Mouse (Mus musculus): ENCODE results near the gene Fam71b. TPM values are rescaled to one million over a fixed set of nuclear protein-coding genes. Genes with fewer than 3 reads are reported as not detected.

Gene Fam71b
- polyA plus RNA-seq (2017; shearing (Covaris generic)), result not detected

DNA sequence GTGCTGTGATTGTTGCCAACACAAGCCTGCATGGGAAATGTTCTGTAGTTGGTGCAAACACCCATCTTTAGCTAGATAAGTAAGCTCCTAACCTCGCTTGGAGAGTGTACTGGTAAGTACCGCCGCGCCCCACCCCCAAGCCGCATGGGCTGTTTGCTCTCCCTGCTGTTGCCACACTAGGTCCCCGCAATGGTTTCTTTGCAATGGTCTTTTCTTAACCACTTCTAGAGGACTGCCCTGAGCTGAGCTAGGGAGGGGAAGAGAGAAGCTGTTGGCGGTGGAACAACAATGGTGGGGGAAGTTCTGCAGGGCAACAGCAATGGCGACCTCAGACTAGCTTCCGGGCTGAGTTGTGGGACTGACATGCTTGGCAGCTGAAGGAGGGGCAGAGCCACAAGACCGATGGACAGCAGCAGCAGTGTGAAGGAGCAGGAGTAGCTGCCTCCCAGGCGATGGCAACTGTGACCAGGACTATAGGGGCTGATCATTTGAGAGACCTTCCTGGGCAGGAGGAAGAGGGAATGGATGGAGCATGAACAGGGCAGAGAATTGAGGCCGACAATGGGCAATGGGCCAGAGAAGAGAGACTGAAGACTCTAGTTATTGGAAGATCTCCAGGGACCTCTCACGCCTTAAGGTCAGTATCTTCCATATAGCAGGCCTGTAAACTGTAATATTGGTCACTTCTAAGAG is at the start of gene Fam71b:
Fam71b (plus strand) TSS at position 393 of the 693 bp plus-strand sequence.
- no peak for ATAC-seq

DNA sequence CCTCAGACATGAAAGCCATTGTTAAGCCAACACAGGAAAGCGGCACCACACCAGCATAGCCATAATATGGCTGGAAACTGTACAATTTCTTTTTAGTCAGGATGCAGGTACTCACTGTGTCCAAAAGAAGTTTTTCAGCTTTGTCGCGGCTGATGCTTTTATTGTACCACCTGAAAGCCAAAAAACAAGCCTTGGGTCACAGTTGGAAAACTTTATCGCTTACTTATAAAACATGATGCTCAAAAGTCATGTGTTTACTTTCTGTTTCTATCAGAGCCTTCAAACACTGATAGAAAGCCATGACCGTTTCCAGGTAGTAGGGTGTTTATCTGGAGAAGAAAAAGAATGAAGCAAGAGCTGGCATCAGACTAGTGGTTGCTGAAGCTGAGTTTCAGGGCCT is 48.6 kb upstream of the Fam71b start:
- ATAC-seq, result no peak

DNA sequence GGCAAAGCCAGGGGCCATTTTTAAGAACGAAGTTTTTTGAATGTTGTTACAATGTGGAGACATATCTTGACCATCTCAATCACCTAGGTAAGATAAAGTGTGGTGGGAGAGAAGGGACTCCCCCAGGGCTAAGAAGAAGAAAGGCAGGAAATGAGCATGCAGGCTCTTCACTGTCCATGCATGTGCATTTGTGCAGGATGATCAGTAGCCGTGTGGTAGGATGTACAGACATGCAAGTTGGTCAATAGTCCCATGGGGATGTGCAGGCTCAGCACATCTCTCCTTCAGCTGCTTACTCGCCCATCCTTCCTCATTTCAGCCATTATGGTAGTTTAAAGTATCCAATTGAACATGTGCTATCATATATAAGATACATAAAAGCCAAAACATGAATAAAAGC is 47.9 kb upstream of the Fam71b start:
- ATAC-seq, result peak; percentile 33

DNA sequence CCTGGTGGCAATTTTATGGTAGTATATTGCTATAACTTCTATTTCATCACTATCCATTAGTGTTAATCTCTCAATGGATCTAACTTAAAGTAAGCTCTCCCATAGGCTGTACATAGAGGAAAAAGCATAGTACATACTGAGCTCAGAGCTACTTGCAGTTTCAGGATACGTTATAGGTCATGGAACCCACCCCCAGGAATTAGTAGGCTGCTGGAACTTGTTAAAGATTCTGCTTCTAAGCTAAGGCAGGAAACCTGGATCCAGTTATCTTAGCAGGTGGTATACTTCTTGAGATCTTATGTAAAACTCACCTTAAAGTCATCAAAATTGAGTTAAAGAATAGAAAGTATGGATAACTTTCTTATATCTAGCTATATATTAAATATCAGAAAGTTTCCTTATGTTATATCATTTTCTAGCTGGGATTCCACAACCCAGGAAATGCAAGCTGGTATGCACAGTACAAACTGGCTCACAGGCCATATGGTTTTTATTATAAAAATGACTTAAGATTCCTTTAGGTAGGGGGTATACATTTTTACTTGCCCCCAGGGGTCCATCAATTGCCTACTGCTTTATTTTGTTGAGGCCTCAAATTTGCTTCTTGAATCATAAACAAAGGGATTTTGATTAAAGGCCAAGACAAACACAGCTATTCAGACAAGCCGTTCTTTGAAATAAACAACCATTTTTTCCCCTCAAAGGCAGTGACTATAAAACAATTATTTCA is 46.5 kb upstream of the Fam71b start:
- no peak for ATAC-seq

GRCm38 (mm10) chr11:46358369-46358768 is 38.0 kb upstream of the Fam71b start:
- ATAC-seq, result no peak

- ATAC-seq, result no peak
Observed at GRCm38 (mm10) chr11:46360991-46361665, 35.2 kb upstream of the Fam71b start.

GRCm38 (mm10) chr11:46362061-46363022 is 34.0 kb upstream of the Fam71b start:
- peak; percentile 64 for ATAC-seq

- ATAC-seq, result no peak
Observed at GRCm38 (mm10) chr11:46363864-46364263, 32.5 kb upstream of the Fam71b start.

DNA sequence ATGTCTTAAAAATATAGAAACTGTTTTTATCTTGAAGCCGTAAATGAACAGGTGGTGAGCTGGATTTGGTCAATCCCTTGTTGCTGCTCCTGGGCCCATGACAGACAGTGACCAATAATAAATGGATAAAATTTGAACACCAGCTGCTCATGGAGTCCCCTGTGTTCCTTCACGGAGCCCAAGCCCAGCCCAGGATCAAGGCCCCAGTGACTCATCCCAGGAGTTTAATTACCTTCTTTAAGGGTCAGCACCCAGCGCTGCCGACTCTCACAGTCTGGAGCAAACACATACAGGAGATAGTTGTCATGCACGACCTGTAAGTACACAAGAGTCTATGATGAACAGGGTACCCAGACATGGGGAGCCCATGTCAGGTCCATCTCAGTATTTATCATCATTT is 30.6 kb upstream of the Fam71b start:
- no peak for ATAC-seq

- no peak for ATAC-seq
Observed at GRCm38 (mm10) chr11:46366357-46366756, 30.0 kb upstream of the Fam71b start.

DNA sequence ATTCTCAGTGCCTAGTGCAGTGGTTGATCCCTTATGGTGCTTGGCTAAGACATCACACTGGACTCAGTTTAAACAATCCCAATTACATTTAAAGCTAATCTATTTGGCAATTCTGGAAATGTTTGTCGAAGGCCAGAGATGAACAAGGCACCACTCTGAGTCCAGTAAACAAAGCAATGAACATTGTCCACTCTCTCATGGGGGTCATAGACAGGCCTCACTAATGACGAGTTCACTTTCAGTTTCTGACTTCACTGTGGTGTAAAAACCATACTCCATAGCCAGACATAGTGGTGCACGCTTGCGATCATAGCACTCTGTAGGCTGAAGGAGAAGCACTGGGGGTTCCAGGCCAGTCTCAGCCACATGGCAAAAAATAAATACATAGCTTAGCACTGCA is 25.9 kb upstream of the Fam71b start:
- ATAC-seq, result no peak

- ATAC-seq, result no peak
Observed at GRCm38 (mm10) chr11:46371250-46371649, 25.1 kb upstream of the Fam71b start.

- ATAC-seq, result peak; percentile 52
Observed at GRCm38 (mm10) chr11:46372331-46372953, 23.9 kb upstream of the Fam71b start.

DNA sequence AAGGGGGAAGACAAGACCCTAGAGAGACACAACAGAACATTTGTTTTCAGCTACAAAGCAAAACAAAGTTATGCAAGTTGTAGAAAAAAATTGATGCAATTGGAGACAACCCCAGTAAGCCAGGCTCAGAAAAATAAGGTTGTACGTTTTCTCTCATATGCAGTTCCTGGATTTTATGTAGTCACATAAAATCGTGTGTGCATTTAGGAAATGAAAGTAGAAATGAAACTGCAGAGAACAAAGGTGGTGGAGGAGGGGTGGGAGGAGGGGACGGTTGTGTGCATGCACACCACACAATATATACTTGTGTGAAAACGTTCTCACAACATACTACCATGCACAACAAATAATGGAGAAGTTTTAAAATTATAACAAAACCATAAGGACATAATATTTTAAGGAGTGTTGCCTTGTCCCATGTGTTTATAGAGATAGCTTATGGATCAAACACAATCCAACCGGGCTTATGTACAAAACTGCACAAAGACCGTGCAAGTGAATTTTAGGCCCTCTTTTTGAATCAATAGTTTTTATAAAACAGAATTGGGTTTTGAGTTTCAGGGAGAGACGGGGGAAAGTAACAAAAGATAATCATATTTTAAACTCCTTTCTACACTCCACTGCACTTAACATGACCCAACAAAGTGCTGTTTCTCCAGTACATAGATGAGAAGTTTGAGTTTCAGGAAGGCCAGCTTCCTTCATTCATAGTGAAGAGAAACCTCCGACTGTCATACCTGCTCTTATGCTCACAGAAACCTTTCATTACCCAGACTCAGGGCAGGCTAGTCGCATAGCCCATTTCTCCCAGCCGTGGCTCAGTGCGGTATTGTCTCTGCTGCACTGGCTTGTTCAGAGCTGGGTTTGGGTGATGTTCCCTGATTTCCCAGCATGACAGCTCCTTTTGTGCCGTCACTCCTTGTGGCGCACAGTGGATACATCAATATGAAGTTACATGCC is 23.0 kb upstream of the Fam71b start:
- peak; percentile 43 for ATAC-seq

DNA sequence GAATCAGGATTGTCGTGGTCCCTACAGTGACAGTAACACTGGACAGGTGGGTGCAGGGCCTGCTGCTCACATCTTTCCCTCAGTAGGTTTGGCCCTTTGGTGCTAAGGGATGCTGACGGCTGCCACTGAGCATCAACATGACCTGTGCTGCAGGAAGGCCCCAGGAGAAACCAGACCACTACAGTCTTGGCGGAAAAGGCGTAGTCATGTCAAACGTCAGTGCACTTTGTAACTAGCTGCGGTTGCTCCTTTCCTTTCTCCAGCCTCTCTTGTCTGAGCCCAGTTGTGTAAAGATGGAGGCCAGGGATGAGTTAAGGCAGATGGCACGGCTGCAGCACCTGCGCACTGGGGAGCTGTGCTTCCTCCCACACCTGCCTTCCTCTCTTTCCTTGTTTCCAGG is 21.3 kb upstream of the Fam71b start:
- ATAC-seq, result no peak

DNA sequence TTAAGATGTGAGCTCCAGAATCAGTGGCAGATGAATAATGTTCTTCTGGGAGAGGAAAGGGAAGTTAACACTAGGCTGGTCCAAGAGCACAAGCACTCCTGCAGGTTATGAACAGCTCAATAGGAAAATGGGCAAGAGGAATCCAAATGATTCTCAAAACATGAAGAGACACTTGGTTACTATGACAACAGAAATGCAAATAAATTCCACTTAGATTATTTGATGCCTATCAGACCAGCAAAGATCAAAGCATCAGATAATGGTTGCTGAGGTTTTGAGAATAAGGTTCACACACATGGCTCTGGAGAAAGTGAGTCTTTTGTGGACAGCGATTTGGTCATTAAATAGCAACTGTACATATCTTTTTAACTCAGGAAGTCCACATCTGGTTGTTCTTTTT is 19.0 kb upstream of the Fam71b start:
- ATAC-seq, result peak; percentile 10

DNA sequence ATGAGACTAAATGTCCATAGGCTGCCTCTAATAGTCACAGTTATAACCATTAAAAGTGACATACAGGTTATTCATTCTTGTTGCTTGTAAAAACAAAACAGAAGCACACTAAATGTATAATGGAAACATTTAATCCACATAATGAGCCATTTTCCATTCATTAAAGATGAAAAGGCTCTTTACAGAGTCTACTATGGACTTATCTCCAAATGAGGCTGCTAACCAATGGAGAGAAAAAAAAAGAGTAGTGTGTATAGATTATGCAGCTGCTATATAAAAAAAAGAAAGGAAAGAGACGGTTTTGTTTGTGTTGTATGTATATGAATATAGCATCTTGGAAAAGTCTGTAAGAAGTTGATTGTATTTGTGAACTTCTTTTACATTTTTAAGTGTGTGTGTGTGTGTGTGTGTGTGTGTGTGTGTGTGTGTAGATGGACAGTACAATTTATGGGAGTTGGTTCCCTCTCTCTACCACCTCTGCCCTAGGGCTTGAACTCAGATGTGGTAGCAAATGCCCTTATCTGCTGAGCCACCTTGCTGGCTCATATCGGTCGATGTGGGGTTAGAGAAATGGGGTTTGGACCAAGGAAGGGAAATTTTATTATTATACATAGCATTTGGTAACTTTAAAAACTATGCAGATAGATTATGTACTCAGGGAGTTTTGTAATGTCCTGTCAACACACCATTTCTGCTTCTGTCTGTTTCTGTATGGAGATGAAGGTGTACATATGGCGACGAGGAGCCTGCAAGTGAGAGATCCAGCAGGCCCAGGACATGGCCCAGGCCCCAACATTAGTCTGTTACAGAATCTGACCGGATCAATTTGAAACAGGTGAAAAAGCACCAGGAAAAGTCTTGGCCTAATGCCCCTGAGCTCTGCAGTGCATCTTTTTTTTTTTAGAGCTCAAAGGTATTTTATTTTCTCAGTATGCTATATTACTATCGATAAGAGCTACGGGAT is 18.3 kb upstream of the Fam71b start:
- ATAC-seq, result no peak

GRCm38 (mm10) chr11:46380097-46380675 is 16.2 kb upstream of the Fam71b start:
- peak; percentile 29 for ATAC-seq

GRCm38 (mm10) chr11:46382466-46382865 is 13.9 kb upstream of the Fam71b start:
- no peak for ATAC-seq
